Mouse (Mus musculus): Measurements from ENCODE around the gene Coq6. TPM values are rescaled to one million over a fixed set of nuclear protein-coding genes. Genes with fewer than 3 reads are reported as not detected.

The Coq6 gene
- total and polyA plus RNA-seq, 2 experiments from 2014 or later, result 39.7 to 83.1 TPM

GRCm38 (mm10) chr12:84417605-84417922 is 56.1 kb downstream of the Coq6 start:
- no peaks in the 10 kb centered on the region for H3K9me3 ChIP-seq (ENCODE audit: low read length)
- H3K4me2 ChIP-seq (ENCODE audit: low read depth), result peak overlapping the region; percentile 78
- H3K27ac ChIP-seq (ENCODE audit: low read depth, low read length), result peak overlapping the region; percentile 80
- peak overlapping the region; percentile 63 for H3K4me3 ChIP-seq (ENCODE audit: low read depth, low read length)
- WGBS, result 44% methylated on average over 18 of the region's 18 CpGs
- no peaks in the 10 kb centered on the region for H3K36me3 ChIP-seq (ENCODE audit: insufficient read depth)
- peaks cover 6% of the 10 kb centered on the region; the same call in 1 of the 2 replicates for H3K4me1 ChIP-seq (ENCODE audit: insufficient read depth)
- peak overlapping the region; percentile 63 for H3K9ac ChIP-seq
- ATAC-seq (no peak), DNase-seq (no peak)
- no peak for TF ChIP-seq CTCF (IDR thresholded peaks at IDR 0.05; ENCODE audit: low read depth)
- H3K27me3 ChIP-seq (ENCODE audit: insufficient read depth, low read length), result no peaks in the 10 kb centered on the region

Other genes with a start within 250 kb of the Coq6 start
- gene Dnal1, start 247.3 kb upstream of the Coq6 start, total RNA-seq (2014; rRNA removed), result 14.2 and 20.3 TPM in 2 replicates
- gene Dnal1, start 247.3 kb upstream of the Coq6 start, polyA plus RNA-seq (2015; fragmentation: Nextera tagmentation; extraction: Ambion mirVana), result 7.5 and 13.5 TPM in 2 replicates
- gene Pnma1, start 213.2 kb upstream of the Coq6 start, total RNA-seq (2014; rRNA removed), result 13.9 and 14.2 TPM in 2 replicates
- 9.3 and 12.0 TPM in 2 replicates for gene Pnma1, start 213.2 kb upstream of the Coq6 start, polyA plus RNA-seq (2015; fragmentation: Nextera tagmentation; extraction: Ambion mirVana)
- gene Elmsan1, start 142.8 kb upstream of the Coq6 start, total RNA-seq (2014; rRNA removed), result 7.0 and 7.9 TPM in 2 replicates
- gene Elmsan1, start 142.8 kb upstream of the Coq6 start, polyA plus RNA-seq (2015; fragmentation: Nextera tagmentation; extraction: Ambion mirVana), result 2.2 and 2.5 TPM in 2 replicates
- 14.5 and 18.7 TPM in 2 replicates for gene Ptgr2, start 76.4 kb upstream of the Coq6 start, total RNA-seq (2014; rRNA removed)
- gene Ptgr2, start 76.4 kb upstream of the Coq6 start, polyA plus RNA-seq (2015; fragmentation: Nextera tagmentation; extraction: Ambion mirVana), result 11.0 and 17.3 TPM in 2 replicates
- gene Zfp410, start 44.8 kb upstream of the Coq6 start, total RNA-seq (2014; rRNA removed), result 73.2 and 88.7 TPM in 2 replicates
- 48.7 and 52.2 TPM in 2 replicates for gene Zfp410, start 44.8 kb upstream of the Coq6 start, polyA plus RNA-seq (2015; fragmentation: Nextera tagmentation; extraction: Ambion mirVana)
- gene Fam161b, start 176 bp downstream of the Coq6 start, total RNA-seq (2014; rRNA removed), result 9.7 and 9.9 TPM in 2 replicates
- gene Fam161b, start 176 bp downstream of the Coq6 start, polyA plus RNA-seq (2015; fragmentation: Nextera tagmentation; extraction: Ambion mirVana), result 6.6 and 9.2 TPM in 2 replicates
- 12.5 and 14.0 TPM in 2 replicates for gene Entpd5, start 47.4 kb downstream of the Coq6 start, total RNA-seq (2014; rRNA removed)
- 9.5 and 12.4 TPM in 2 replicates for gene Entpd5, start 47.4 kb downstream of the Coq6 start, polyA plus RNA-seq (2015; fragmentation: Nextera tagmentation; extraction: Ambion mirVana)
- gene Bbof1, start 47.4 kb downstream of the Coq6 start, total RNA-seq (2014; rRNA removed), result 3.0 and 4.0 TPM in 2 replicates
- gene Bbof1, start 47.4 kb downstream of the Coq6 start, polyA plus RNA-seq (2015; fragmentation: Nextera tagmentation; extraction: Ambion mirVana), result 2.3 and 3.0 TPM in 2 replicates
- 15.5 and 16.5 TPM in 2 replicates for gene Rnf113a2, start 55.5 kb downstream of the Coq6 start, total RNA-seq (2014; rRNA removed)
- gene Rnf113a2, start 55.5 kb downstream of the Coq6 start, polyA plus RNA-seq (2015; fragmentation: Nextera tagmentation; extraction: Ambion mirVana), result 20.3 and 20.4 TPM in 2 replicates
- 29.8 and 35.9 TPM in 2 replicates for gene Aldh6a1, start 89.3 kb downstream of the Coq6 start, total RNA-seq (2014; rRNA removed)
- gene Aldh6a1, start 89.3 kb downstream of the Coq6 start, polyA plus RNA-seq (2015; fragmentation: Nextera tagmentation; extraction: Ambion mirVana), result 28.8 and 33.9 TPM in 2 replicates
- 18.2 and 22.1 TPM in 2 replicates for gene Lin52, start 89.8 kb downstream of the Coq6 start, total RNA-seq (2014; rRNA removed)
- gene Lin52, start 89.8 kb downstream of the Coq6 start, polyA plus RNA-seq (2015; fragmentation: Nextera tagmentation; extraction: Ambion mirVana), result 18.1 and 23.6 TPM in 2 replicates
- 0.46 and 0.67 TPM in 2 replicates for gene Vsx2, start 208.1 kb downstream of the Coq6 start, total RNA-seq (2014; rRNA removed)
- gene Vsx2, start 208.1 kb downstream of the Coq6 start, polyA plus RNA-seq (2015; fragmentation: Nextera tagmentation; extraction: Ambion mirVana), result 0.05 and 0.10 TPM in 2 replicates